Mouse (Mus musculus): ENCODE measurements at regions not wholly inside any gene's neighbourhood (a gene's known extent, or its start where the extent isn't known, plus 50 kb on each side); places are given as distances from the start of the nearest gene placed in this dataset.

GRCm38 (mm10) chr10:118978181-118978743 is 108.3 kb upstream of the Dyrk2 start:
- no peaks in the 10 kb centered on the region for H3K36me3 ChIP-seq (replicated peaks)
- H3K4me3 ChIP-seq, result no peak overlapping the region
- H3K27me3 ChIP-seq (ENCODE audit: poor library complexity, severe bottlenecking), result peaks cover 7% of the 10 kb centered on the region
- 80% methylated on average over 10 of the region's 10 CpGs for WGBS
- H3K27ac ChIP-seq, result no peak overlapping the region
- no peaks in the 10 kb centered on the region for H3K9me3 ChIP-seq
- H3K4me1 ChIP-seq, result peaks cover 15% of the 10 kb centered on the region
- DNase-seq (ENCODE audit: extremely low spot score, low spot score), result no peak

DNA sequence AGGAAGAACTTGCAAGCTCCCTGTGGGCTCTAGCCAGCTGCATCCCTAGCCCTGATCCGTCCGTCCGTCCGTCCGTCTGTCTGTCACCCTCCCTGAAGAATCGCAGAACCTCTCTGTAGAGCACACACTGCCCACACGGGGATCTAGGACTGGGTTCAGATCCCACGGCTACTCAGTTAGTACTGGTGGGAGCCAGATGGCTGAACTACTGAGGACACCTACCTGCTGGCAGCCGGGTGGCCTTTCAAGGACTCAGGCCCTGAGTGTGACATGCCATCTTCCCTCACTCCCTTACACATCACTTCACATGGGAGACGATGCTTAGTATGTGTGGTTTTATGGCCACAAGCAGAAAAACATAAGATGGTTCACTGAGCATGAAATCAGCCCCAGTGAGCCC is 106.4 kb upstream of the Dyrk2 start:
- H3K4me3 ChIP-seq, result no peak overlapping the region
- 84% methylated on average over 10 of the region's 10 CpGs for WGBS
- H3K36me3 ChIP-seq (replicated peaks), result no peaks in the 10 kb centered on the region
- H3K4me1 ChIP-seq, result peaks cover 15% of the 10 kb centered on the region
- H3K27me3 ChIP-seq (ENCODE audit: poor library complexity, severe bottlenecking), result peaks cover 7% of the 10 kb centered on the region
- no peaks in the 10 kb centered on the region for H3K9me3 ChIP-seq
- no peak for DNase-seq (ENCODE audit: extremely low spot score, low spot score)
- no peak overlapping the region for H3K27ac ChIP-seq

- WGBS, result 87% methylated on average over 2 of the region's 2 CpGs
- H3K27me3 ChIP-seq (ENCODE audit: poor library complexity, severe bottlenecking), result peaks cover 7% of the 10 kb centered on the region
- no peak for DNase-seq (ENCODE audit: extremely low spot score, low spot score)
- no peak overlapping the region for H3K27ac ChIP-seq
- no peaks in the 10 kb centered on the region for H3K9me3 ChIP-seq
- no peaks in the 10 kb centered on the region for H3K36me3 ChIP-seq (replicated peaks)
- H3K4me1 ChIP-seq, result peaks cover 17% of the 10 kb centered on the region
- no peak overlapping the region for H3K4me3 ChIP-seq
Observed at GRCm38 (mm10) chr10:118975772-118976171, 105.8 kb upstream of the Dyrk2 start.

- Histone ChIP-seq H3K4me1 (peaks cover 18% of the 10 kb centered on the region), H3K36me3 (replicated peaks) (no peaks in the 10 kb centered on the region), H3K4me3 (no peak overlapping the region), H3K27ac (no peak overlapping the region), H3K9me3 (no peaks in the 10 kb centered on the region; the same call in 1 of the 2 replicates), H3K27me3 (ENCODE audit: poor library complexity, severe bottlenecking) (peaks cover 5% of the 10 kb centered on the region)
- no peak for DNase-seq (ENCODE audit: extremely low spot score, low spot score)
- WGBS, result 89% methylated on average over 4 of the region's 4 CpGs
Observed at GRCm38 (mm10) chr10:118973324-118973723, 103.3 kb upstream of the Dyrk2 start.

- Histone ChIP-seq H3K9me3 (no peaks in the 10 kb centered on the region; the same call in 1 of the 2 replicates), H3K4me1 (peaks cover 18% of the 10 kb centered on the region), H3K36me3 (replicated peaks) (no peaks in the 10 kb centered on the region), H3K4me3 (no peak overlapping the region), H3K27me3 (ENCODE audit: poor library complexity, severe bottlenecking) (no peaks in the 10 kb centered on the region), H3K27ac (no peak overlapping the region)
- 89% methylated on average over 4 of the region's 4 CpGs for WGBS
- no peak for DNase-seq (ENCODE audit: extremely low spot score, low spot score)
Observed at GRCm38 (mm10) chr10:118972626-118973025, 102.6 kb upstream of the Dyrk2 start.

- peaks cover 7% of the 10 kb centered on the region; the same call in 1 of the 2 replicates for H3K4me1 ChIP-seq
- no peak for DNase-seq (ENCODE audit: extremely low spot score, low spot score)
- H3K27me3 ChIP-seq (ENCODE audit: poor library complexity, severe bottlenecking), result peaks cover 11% of the 10 kb centered on the region; the same call in 1 of the 2 replicates
- H3K36me3 ChIP-seq (replicated peaks), result no peaks in the 10 kb centered on the region
- no peak overlapping the region for H3K4me3 ChIP-seq
- WGBS, result 82% methylated on average over 14 of the region's 14 CpGs
- H3K27ac ChIP-seq, result peak overlapping the region; percentile 6; the same call in 1 of the 2 replicates
- H3K9me3 ChIP-seq, result no peaks in the 10 kb centered on the region; the same call in 1 of the 2 replicates
Observed at GRCm38 (mm10) chr10:118970457-118971175, 100.6 kb upstream of the Dyrk2 start.

DNA sequence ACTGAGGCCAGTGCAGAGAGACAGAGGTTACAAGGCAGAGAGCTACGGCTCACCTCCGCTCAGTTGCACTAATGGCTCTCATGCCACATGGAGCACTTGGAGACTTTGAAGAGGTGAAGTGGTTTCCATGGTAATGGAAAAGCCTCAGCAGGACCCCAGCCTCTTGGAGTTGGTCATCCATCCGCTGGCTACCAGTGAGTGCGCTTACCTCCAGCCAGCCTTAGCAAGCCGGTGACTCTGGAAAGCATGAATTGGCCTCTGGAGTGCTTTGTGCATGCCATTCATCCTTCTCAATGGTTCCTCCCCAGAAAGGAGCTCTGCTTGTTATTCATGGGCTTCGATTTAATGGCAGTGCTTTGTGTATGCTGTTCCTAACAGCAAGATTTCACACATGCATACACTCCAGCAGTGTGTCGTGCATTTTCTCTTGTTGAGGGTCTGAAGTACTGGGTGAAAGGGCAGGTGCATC is 91.7 kb upstream of the Dyrk2 start:
- Histone ChIP-seq H3K9me3 (no peaks in the 10 kb centered on the region), H3K36me3 (replicated peaks) (no peaks in the 10 kb centered on the region), H3K27ac (peak overlapping the region; percentile 67), H3K4me1 (peaks cover 47% of the 10 kb centered on the region), H3K27me3 (ENCODE audit: poor library complexity, severe bottlenecking) (peaks cover 51% of the 10 kb centered on the region), H3K4me3 (no peak overlapping the region)
- DNase-seq (ENCODE audit: extremely low spot score, low spot score), result peak; percentile 74
- 26% methylated on average over 7 of the region's 7 CpGs for WGBS

GRCm38 (mm10) chr10:118960076-118960475 is 90.1 kb upstream of the Dyrk2 start:
- no peak for DNase-seq (ENCODE audit: extremely low spot score, low spot score)
- H3K4me3 ChIP-seq, result no peak overlapping the region
- H3K36me3 ChIP-seq (replicated peaks), result no peaks in the 10 kb centered on the region
- H3K9me3 ChIP-seq, result no peaks in the 10 kb centered on the region
- H3K4me1 ChIP-seq, result peaks cover 47% of the 10 kb centered on the region
- H3K27ac ChIP-seq, result peak overlapping the region; percentile 69
- H3K27me3 ChIP-seq (ENCODE audit: poor library complexity, severe bottlenecking), result peaks cover 57% of the 10 kb centered on the region
- WGBS, result 51% methylated on average over 6 of the region's 6 CpGs

- Histone ChIP-seq H3K9me3 (no peaks in the 10 kb centered on the region), H3K4me1 (peaks cover 47% of the 10 kb centered on the region), H3K36me3 (replicated peaks) (no peaks in the 10 kb centered on the region), H3K27ac (peak overlapping the region; percentile 69; the same call in 1 of the 2 replicates), H3K27me3 (ENCODE audit: poor library complexity, severe bottlenecking) (peaks cover 60% of the 10 kb centered on the region), H3K4me3 (no peak overlapping the region)
- 17% methylated on average over 8 of the region's 8 CpGs for WGBS
- DNase-seq (ENCODE audit: extremely low spot score, low spot score), result peak; percentile 53
Observed at GRCm38 (mm10) chr10:118959623-118960022, 89.6 kb upstream of the Dyrk2 start.

DNA sequence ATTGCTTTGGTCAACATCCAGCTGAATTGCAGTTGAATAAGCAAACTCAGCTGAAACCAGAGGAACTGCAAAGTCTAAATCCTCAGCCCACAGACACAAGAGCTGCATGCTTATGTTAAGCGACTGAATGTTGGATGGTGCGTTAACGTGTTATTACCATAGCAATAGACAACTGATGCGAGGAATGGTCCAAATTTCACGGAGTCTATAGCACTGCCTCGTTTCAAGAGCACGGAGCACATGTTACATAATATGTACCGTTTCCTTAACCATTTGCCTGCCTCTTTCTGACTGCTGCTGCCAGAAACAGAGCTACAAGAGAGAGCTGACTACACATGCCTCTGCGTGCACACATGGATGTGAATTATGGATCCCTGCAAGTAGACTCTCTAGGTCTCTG is 86.3 kb upstream of the Dyrk2 start:
- DNase-seq (ENCODE audit: extremely low spot score, low spot score), result no peak
- Histone ChIP-seq H3K27me3 (ENCODE audit: poor library complexity, severe bottlenecking) (peaks cover 54% of the 10 kb centered on the region), H3K9me3 (no peaks in the 10 kb centered on the region), H3K4me1 (peaks cover 26% of the 10 kb centered on the region), H3K27ac (no peak overlapping the region), H3K4me3 (no peak overlapping the region), H3K36me3 (replicated peaks) (no peaks in the 10 kb centered on the region)
- 86% methylated on average over 9 of the region's 9 CpGs for WGBS

- peaks cover 54% of the 10 kb centered on the region for H3K27me3 ChIP-seq (ENCODE audit: poor library complexity, severe bottlenecking)
- no peak overlapping the region for H3K27ac ChIP-seq
- H3K9me3 ChIP-seq, result no peaks in the 10 kb centered on the region
- WGBS, result 89% methylated on average over 6 of the region's 6 CpGs
- no peak for DNase-seq (ENCODE audit: extremely low spot score, low spot score)
- H3K36me3 ChIP-seq (replicated peaks), result no peaks in the 10 kb centered on the region
- H3K4me3 ChIP-seq, result no peak overlapping the region
- no peaks in the 10 kb centered on the region for H3K4me1 ChIP-seq
Observed at GRCm38 (mm10) chr10:118953440-118953839, 83.4 kb upstream of the Dyrk2 start.

GRCm38 (mm10) chr10:118952756-118953155 is 82.7 kb upstream of the Dyrk2 start:
- no peaks in the 10 kb centered on the region for H3K4me1 ChIP-seq
- no peak overlapping the region for H3K27ac ChIP-seq
- no peak for DNase-seq (ENCODE audit: extremely low spot score, low spot score)
- H3K36me3 ChIP-seq (replicated peaks), result no peaks in the 10 kb centered on the region
- no peak overlapping the region for H3K4me3 ChIP-seq
- peaks cover 48% of the 10 kb centered on the region for H3K27me3 ChIP-seq (ENCODE audit: poor library complexity, severe bottlenecking)
- no peaks in the 10 kb centered on the region for H3K9me3 ChIP-seq
- 91% methylated on average over 9 of the region's 9 CpGs for WGBS

DNA sequence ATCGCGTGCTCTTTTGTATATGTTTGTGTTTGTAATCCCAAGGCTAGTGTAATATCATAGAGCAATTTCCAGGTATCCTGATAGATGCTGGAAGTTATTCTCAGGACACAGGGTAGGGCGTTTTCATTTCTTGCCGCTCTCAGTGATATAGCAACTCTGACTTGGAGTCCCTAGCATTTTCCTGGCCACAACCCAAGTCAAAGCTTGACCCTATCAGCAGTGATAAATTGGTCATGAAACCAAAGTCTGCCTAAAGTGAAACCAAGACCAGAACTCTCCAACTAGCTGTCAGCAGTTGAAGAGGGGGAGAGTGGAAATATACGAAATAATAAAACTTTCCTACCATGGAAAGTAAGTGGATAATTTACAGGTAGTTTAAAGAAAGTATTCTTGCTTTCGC is 77.7 kb upstream of the Dyrk2 start:
- no peaks in the 10 kb centered on the region for H3K27me3 ChIP-seq (ENCODE audit: poor library complexity, severe bottlenecking)
- no peaks in the 10 kb centered on the region for H3K36me3 ChIP-seq (replicated peaks)
- no peak overlapping the region for H3K27ac ChIP-seq
- no peaks in the 10 kb centered on the region for H3K9me3 ChIP-seq
- H3K4me1 ChIP-seq, result no peaks in the 10 kb centered on the region
- 92% methylated on average over 6 of the region's 6 CpGs for WGBS
- no peak overlapping the region for H3K4me3 ChIP-seq
- DNase-seq (ENCODE audit: extremely low spot score, low spot score), result no peak
